Mouse (Mus musculus): ENCODE measurements around the gene Clec16a.

- TF ChIP-seq CTCF (conservative IDR thresholded peaks at IDR 0.05 in 1 of 2, IDR thresholded peaks at IDR 0.05 in 1 of 2; ENCODE audit: low read depth in 2 of 2, low read length in 2 of 2) (no peak), POLR2AphosphoS2 (IDR thresholded peaks at IDR 0.05; ENCODE audit: low read depth, low read length) (no peak)
These were observed 37.7 kb upstream of the Clec16a start for GRCm38 (mm10) chr16:10507445-10507844.
